Comparison of ENCODE assay signal across 22 mouse cellular contexts in the genomic region with DNA sequence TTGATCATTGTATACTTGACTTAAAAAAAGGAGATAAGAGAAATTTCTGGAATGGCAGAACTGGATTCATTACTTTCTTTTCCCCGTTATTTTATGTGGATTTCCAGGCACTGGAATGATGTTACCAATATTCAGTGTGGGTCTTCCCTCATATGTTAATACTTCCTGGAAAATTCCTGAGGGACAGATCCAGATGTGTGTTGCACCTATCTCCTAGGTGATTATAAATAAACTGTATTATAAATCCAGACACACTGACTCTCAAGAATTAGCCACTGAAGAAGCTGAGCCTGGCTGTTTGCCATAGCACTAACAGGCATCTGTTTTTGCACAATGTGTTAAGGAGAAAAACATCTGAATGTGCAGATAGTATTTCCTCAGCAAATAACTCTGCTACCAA.
DNase-seq lines count a peak whose midpoint lies in the region; ATAC-seq and TF ChIP-seq lines count a peak whose summit lies in the region.
"Had no signal": no experiment of that assay in that cellular context is flagged by ENCODE, and none has a peak within 500 bp of the region (broad histone marks: within the 10 kb centered on the region; RNA-seq: fewer than 3 reads in every experiment).

No protein-coding gene starts in this region.

- H3K9ac ChIP-seq in embryonic facial prominence, embryonic 14.5 days (ENCODE audit: low read depth, low read length): no peak overlapping the region
- H3K9ac ChIP-seq in limb, embryonic 14.5 days (ENCODE audit: low read depth, low read length, severe bottlenecking): no peak overlapping the region
- H3K9ac ChIP-seq: embryonic facial prominence, embryonic 15.5 days; hindbrain, embryonic 14.5 days; intestine, embryonic 15.5 days; limb, embryonic 12.5 days; liver, embryonic 14.5 days; midbrain, embryonic 13.5 days; neural tube, embryonic 13.5 days had no signal

- ATAC-seq in embryonic facial prominence, embryonic 14.5 days (ENCODE audit: low read depth): no peak
- peak; percentile 57; the same call in 1 of the 2 replicates for ATAC-seq in limb, embryonic 14.5 days (ENCODE audit: low FRiP score, low read depth)
- ATAC-seq: CD4-positive, CD25-positive, alpha-beta regulatory T cell, adult 4 months; intestine, embryonic 15.5 days; midbrain, embryonic 13.5 days; Patski had no signal

- no peak overlapping the region for H3K4me2 ChIP-seq in embryonic facial prominence, embryonic 14.5 days (ENCODE audit: low read depth, low read length)
- H3K4me2 ChIP-seq in limb, embryonic 14.5 days (replicated peaks; ENCODE audit: low read depth, low read length, severe bottlenecking): no peak overlapping the region
- H3K4me2 ChIP-seq: embryonic facial prominence, embryonic 15.5 days; heart, embryonic 11.5 days; hindbrain, embryonic 14.5 days; intestine, embryonic 15.5 days; limb, embryonic 12.5 days; midbrain, embryonic 13.5 days; neural tube, embryonic 13.5 days had no signal

- no peaks in the 10 kb centered on the region for H3K27me3 ChIP-seq in embryonic facial prominence, embryonic 14.5 days (replicated peaks; ENCODE audit: control insufficient read depth, insufficient read depth, low read length)
- no peaks in the 10 kb centered on the region for H3K27me3 ChIP-seq in embryonic facial prominence, embryonic 10.5 days (replicated peaks; ENCODE audit: low read depth, poor library complexity, severe bottlenecking)
- no peaks in the 10 kb centered on the region for H3K27me3 ChIP-seq in limb, embryonic 14.5 days (ENCODE audit: control insufficient read depth, insufficient read depth, low read length)
- H3K27me3 ChIP-seq: embryonic facial prominence, embryonic 15.5 days; intestine, embryonic 15.5 days; limb, embryonic 12.5 days; midbrain, embryonic 13.5 days; neural tube, embryonic 13.5 days; Patski had no signal

- TF ChIP-seq POLR2A in brain, embryonic 14.5 days (IDR thresholded peaks at IDR 0.05; ENCODE audit: borderline replicate concordance, extremely low read depth, insufficient read depth, insufficient read length, poor library complexity, severe bottlenecking): no peak
- TF ChIP-seq POLR2A in limb, embryonic 14.5 days (IDR thresholded peaks at IDR 0.05; ENCODE audit: borderline replicate concordance, extremely low read depth, insufficient read depth, insufficient read length): no peak

- peak; percentile 45 for DNase-seq in embryonic facial prominence, embryonic 14.5 days (ENCODE audit: low spot score)
- DNase-seq in embryonic facial prominence, embryonic 10.5 days (ENCODE audit: low spot score): no peak
- peak; percentile 4 for DNase-seq in lung, postnatal 10 days
- DNase-seq in lung, postnatal 4 days: no peak
- peak; percentile 48 for DNase-seq in brain, embryonic 14.5 days (ENCODE audit: low read depth)
- DNase-seq in limb, embryonic 14.5 days (ENCODE audit: low spot score): peak; percentile 65
- DNase-seq in yolk sac, embryonic 10.5 days (ENCODE audit: low spot score): no peak
- no peak for DNase-seq in thymus, postnatal 4 days
- DNase-seq: adrenal gland, adult 8-10 months; heart, postnatal 10 days; kidney, postnatal 4 days had no signal

- TF ChIP-seq CTCF in brain, embryonic 14.5 days (IDR thresholded peaks at IDR 0.05; ENCODE audit: borderline replicate concordance, extremely low read depth, insufficient read depth, insufficient read length): no peak

- no peaks in the 10 kb centered on the region for H3K9me3 ChIP-seq in embryonic facial prominence, embryonic 14.5 days (ENCODE audit: control insufficient read depth, low read length)
- no peaks in the 10 kb centered on the region for H3K9me3 ChIP-seq in embryonic facial prominence, embryonic 10.5 days
- H3K9me3 ChIP-seq in limb, embryonic 14.5 days (ENCODE audit: control insufficient read depth, low read length): no peaks in the 10 kb centered on the region
- H3K9me3 ChIP-seq: embryonic facial prominence, embryonic 15.5 days; intestine, embryonic 15.5 days; limb, embryonic 12.5 days; midbrain, embryonic 13.5 days; neural tube, embryonic 13.5 days had no signal

- H3K4me1 ChIP-seq in embryonic facial prominence, embryonic 14.5 days (ENCODE audit: control insufficient read depth, insufficient read depth, low read length): no peaks in the 10 kb centered on the region
- peaks cover 4% of the 10 kb centered on the region; the same call in 1 of the 2 replicates for H3K4me1 ChIP-seq in embryonic facial prominence, embryonic 10.5 days
- no peaks in the 10 kb centered on the region for H3K4me1 ChIP-seq in limb, embryonic 14.5 days (ENCODE audit: control insufficient read depth, insufficient read depth, low read length)
- H3K4me1 ChIP-seq: embryonic facial prominence, embryonic 15.5 days; intestine, embryonic 15.5 days; limb, embryonic 12.5 days; midbrain, embryonic 13.5 days had no signal

- H3K36me3 ChIP-seq in embryonic facial prominence, embryonic 14.5 days (ENCODE audit: control insufficient read depth, insufficient read depth, low read length): no peaks in the 10 kb centered on the region
- no peaks in the 10 kb centered on the region for H3K36me3 ChIP-seq in embryonic facial prominence, embryonic 10.5 days (replicated peaks)
- no peaks in the 10 kb centered on the region for H3K36me3 ChIP-seq in limb, embryonic 14.5 days (ENCODE audit: control insufficient read depth, insufficient read depth, low read length)
- H3K36me3 ChIP-seq: embryonic facial prominence, embryonic 15.5 days; intestine, embryonic 15.5 days; limb, embryonic 12.5 days; midbrain, embryonic 13.5 days; neural tube, embryonic 13.5 days had no signal

- no peak overlapping the region for H3K27ac ChIP-seq in embryonic facial prominence, embryonic 14.5 days (replicated peaks; ENCODE audit: low read depth, low read length)
- no peak overlapping the region for H3K27ac ChIP-seq in embryonic facial prominence, embryonic 10.5 days (replicated peaks)
- H3K27ac ChIP-seq in limb, embryonic 14.5 days (replicated peaks; ENCODE audit: low read depth, low read length): no peak overlapping the region
- H3K27ac ChIP-seq: embryonic facial prominence, embryonic 15.5 days; hindbrain, embryonic 14.5 days; intestine, embryonic 15.5 days; limb, embryonic 12.5 days; liver, embryonic 14.5 days; midbrain, embryonic 13.5 days; neural tube, embryonic 13.5 days; stomach, postnatal 0 days had no signal

- WGBS in embryonic facial prominence, embryonic 14.5 days: 56% methylated on average over 1 of the region's 1 CpGs
- 88% methylated on average over 1 of the region's 1 CpGs for WGBS in embryonic facial prominence, embryonic 10.5 days
- WGBS in limb, embryonic 14.5 days: 64% methylated on average over 1 of the region's 1 CpGs

- H3K4me3 ChIP-seq in embryonic facial prominence, embryonic 14.5 days (ENCODE audit: low read depth, low read length): no peak overlapping the region
- H3K4me3 ChIP-seq in embryonic facial prominence, embryonic 10.5 days: no peak overlapping the region
- H3K4me3 ChIP-seq in limb, embryonic 14.5 days (replicated peaks; ENCODE audit: low read length): no peak overlapping the region
- H3K4me3 ChIP-seq: embryonic facial prominence, embryonic 15.5 days; intestine, embryonic 15.5 days; limb, embryonic 12.5 days; midbrain, embryonic 13.5 days; neural tube, embryonic 13.5 days had no signal

Comparison
In these comparisons a context has a peak if more than half of its experiments do, and no peak if none do; other contexts are left out.
1. DNase-seq: peak in embryonic facial prominence, embryonic 14.5 days (single experiment), lung, postnatal 10 days (single experiment), brain, embryonic 14.5 days (single experiment) and limb, embryonic 14.5 days (single experiment); none in embryonic facial prominence, embryonic 10.5 days (single experiment), lung, postnatal 4 days (0 of 2), yolk sac, embryonic 10.5 days (single experiment) and thymus, postnatal 4 days (single experiment).